Mouse (Mus musculus): ENCODE measurements around the gene 2010111I01Rik. TPM values are rescaled to one million over a fixed set of nuclear protein-coding genes. Genes with fewer than 3 reads are reported as not detected.

The 2010111I01Rik gene
- total and polyA plus RNA-seq, 3 experiments, result 26.3 to 32.7 TPM; not detected in 1

GRCm38 (mm10) chr13:63260753-63261631 is 296.3 kb downstream of the 2010111I01Rik start:
- no peak overlapping the region for H3K9ac ChIP-seq (ENCODE audit: control insufficient read depth, low read depth, low read length, poor library complexity, severe bottlenecking)
- no peaks in the 10 kb centered on the region for H3K4me1 ChIP-seq (ENCODE audit: control insufficient read depth in 1 of 2, insufficient read depth in 2 of 2, low read length in 2 of 2)
- no peaks in the 10 kb centered on the region for H3K27me3 ChIP-seq (ENCODE audit: control insufficient read depth in 1 of 2, insufficient read depth in 2 of 2, low read length in 2 of 2)
- no peaks in the 10 kb centered on the region for H3K9me3 ChIP-seq (replicated peaks; ENCODE audit: insufficient read depth, low read length)
- no peaks in the 10 kb centered on the region; the same call in 1 of the 2 replicates for H3K79me2 ChIP-seq (ENCODE audit: control insufficient read depth, insufficient read depth, low read length, poor library complexity)
- H3K27ac ChIP-seq (ENCODE audit: control insufficient read depth, low read depth, low read length), result no peak overlapping the region
- no peak for DNase-seq (ENCODE audit: low read depth, low spot score)
- H3K36me3 ChIP-seq (ENCODE audit: control insufficient read depth in 1 of 2, insufficient read depth in 2 of 2, low read length in 2 of 2), result no peaks in the 10 kb centered on the region
- no peak overlapping the region for H3K4me3 ChIP-seq (ENCODE audit: control insufficient read depth in 1 of 2, insufficient read depth in 1 of 2, low read depth in 2 of 2, low read length in 2 of 2)
- TF ChIP-seq ZC3H11A (IDR thresholded peaks at IDR 0.05; ENCODE audit: low read depth, low read length) (no peak), TAL1 (IDR thresholded peaks at IDR 0.05; ENCODE audit: low read length) (no peak), GABPA (IDR thresholded peaks at IDR 0.05; ENCODE audit: low read depth, low read length) (no peak), ZNF384 (IDR thresholded peaks at IDR 0.05; ENCODE audit: low read depth, low read length) (no peak)

GRCm38 (mm10) chr13:63261676-63262075 is 297.0 kb downstream of the 2010111I01Rik start:
- Histone ChIP-seq H3K27me3 (ENCODE audit: control insufficient read depth in 1 of 2, insufficient read depth in 2 of 2, low read length in 2 of 2) (no peaks in the 10 kb centered on the region), H3K9ac (ENCODE audit: control insufficient read depth, low read depth, low read length, poor library complexity, severe bottlenecking) (no peak overlapping the region), H3K27ac (ENCODE audit: control insufficient read depth, low read depth, low read length) (no peak overlapping the region), H3K9me3 (replicated peaks; ENCODE audit: insufficient read depth, low read length) (no peaks in the 10 kb centered on the region), H3K4me1 (ENCODE audit: control insufficient read depth in 1 of 2, insufficient read depth in 2 of 2, low read length in 2 of 2) (no peaks in the 10 kb centered on the region), H3K79me2 (ENCODE audit: control insufficient read depth, insufficient read depth, low read length, poor library complexity) (no peaks in the 10 kb centered on the region; the same call in 1 of the 2 replicates), H3K36me3 (ENCODE audit: control insufficient read depth in 1 of 2, insufficient read depth in 2 of 2, low read length in 2 of 2) (no peaks in the 10 kb centered on the region), H3K4me3 (ENCODE audit: control insufficient read depth in 1 of 2, insufficient read depth in 1 of 2, low read depth in 2 of 2, low read length in 2 of 2) (no peak overlapping the region)
- no peak for DNase-seq (ENCODE audit: low read depth, low spot score)
- no peak for TF ChIP-seq CTCF (IDR thresholded peaks at IDR 0.05 in 2 of 3, conservative IDR thresholded peaks at IDR 0.05 in 1 of 3; ENCODE audit: control insufficient read depth in 1 of 3, insufficient read depth in 1 of 3, low read depth in 2 of 3, low read length in 3 of 3, poor library complexity in 1 of 3, severe bottlenecking in 1 of 3)
- TF ChIP-seq TAL1 (IDR thresholded peaks at IDR 0.05; ENCODE audit: low read length), result no peak
- no peak for TF ChIP-seq SMC3 (IDR thresholded peaks at IDR 0.05; ENCODE audit: low read depth, low read length)
- no peak for TF ChIP-seq HCFC1 (IDR thresholded peaks at IDR 0.05; ENCODE audit: low read depth, low read length)
- TF ChIP-seq GATA1 (IDR thresholded peaks at IDR 0.05; ENCODE audit: low read depth, low read length), result no peak
- no peak for TF ChIP-seq USF1 (IDR thresholded peaks at IDR 0.05; ENCODE audit: low read depth, low read length)
- TF ChIP-seq MYC (IDR thresholded peaks at IDR 0.05; ENCODE audit: low read depth, low read length), result no peak
- no peak for TF ChIP-seq ZNF384 (IDR thresholded peaks at IDR 0.05; ENCODE audit: low read depth, low read length)
- TF ChIP-seq UBTF (IDR thresholded peaks at IDR 0.05; ENCODE audit: borderline replicate concordance, insufficient read depth, low read depth, low read length), result no peak
- no peak for TF ChIP-seq POLR2AphosphoS2 (IDR thresholded peaks at IDR 0.05; ENCODE audit: low read length)
- TF ChIP-seq CHD2 (IDR thresholded peaks at IDR 0.05; ENCODE audit: low read length), result no peak
- no peak for TF ChIP-seq NRF1 (IDR thresholded peaks at IDR 0.05; ENCODE audit: insufficient read depth, low read depth, low read length, poor library complexity, severe bottlenecking)
- TF ChIP-seq RAD21 (IDR thresholded peaks at IDR 0.05; ENCODE audit: low read depth, low read length), result no peak

All from MEL (cell line).